Mouse (Mus musculus): ENCODE data around the gene Fn3k.

- TF ChIP-seq CTCF (IDR thresholded peaks at IDR 0.05; ENCODE audit: extremely low read depth, insufficient read length, insufficient replicate concordance, low read depth, low read length) = no peak
- TF ChIP-seq POLR2A (IDR thresholded peaks at IDR 0.05; ENCODE audit: low read depth, low read length) = no peak
These were observed 55.9 kb downstream of the Fn3k start for GRCm38 (mm10) chr11:121490651-121491050.

Measured in small intestine, adult 2 months (tissue).